26 mouse cellular contexts compared by ENCODE assay signal in the genomic region with DNA sequence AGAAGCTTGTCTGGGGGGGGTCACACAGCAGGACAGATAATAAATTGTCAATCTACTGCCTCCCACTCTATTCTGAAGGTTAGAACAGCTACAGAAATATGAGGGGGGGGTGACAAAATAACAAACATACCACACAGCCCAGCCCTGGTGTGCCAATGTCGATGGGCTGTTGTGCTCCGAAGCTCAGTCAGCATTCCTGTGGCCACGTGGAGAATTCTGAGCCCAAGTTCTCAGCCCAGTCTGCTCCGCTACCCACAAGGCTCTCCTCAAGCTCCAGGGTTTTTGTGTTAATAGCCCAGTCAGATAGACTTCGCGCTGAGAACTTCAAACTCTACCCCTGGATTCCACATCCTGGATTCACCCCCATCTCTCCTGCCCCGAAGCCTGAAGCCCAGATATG. TPM values are rescaled to one million over a fixed set of nuclear protein-coding genes. Genes with fewer than 3 reads are reported as not detected.
DNase-seq lines count a peak whose midpoint lies in the region; ATAC-seq and TF ChIP-seq lines count a peak whose summit lies in the region.
"Had no signal": no experiment of that assay in that cellular context is flagged by ENCODE, and none has a peak within 500 bp of the region (broad histone marks: within the 10 kb centered on the region; RNA-seq: fewer than 3 reads in every experiment).

No protein-coding gene starts in this region.

- H3K4me2 ChIP-seq in kidney, embryonic 14.5 days (replicated peaks; ENCODE audit: low read depth, low read length) = no peak overlapping the region
- 0 out of 2 replicates have a peak overlapping the region, but pooled peaks have one; percentile 24 for H3K4me2 ChIP-seq in liver, embryonic 16.5 days (ENCODE audit: low read depth, low read length)
- H3K4me2 ChIP-seq in liver, embryonic 11.5 days = no peak overlapping the region
- peak overlapping the region; percentile 54 for H3K4me2 ChIP-seq in liver, postnatal 0 days (ENCODE audit: low read depth, low read length)
- H3K4me2 ChIP-seq: heart, embryonic 11.5 days; hindbrain, embryonic 12.5 days; midbrain, embryonic 15.5 days; neural tube, embryonic 15.5 days; stomach, embryonic 15.5 days had no signal

- H3K36me3 ChIP-seq in kidney, embryonic 14.5 days (ENCODE audit: control insufficient read depth, insufficient read depth, low read length) = no peaks in the 10 kb centered on the region
- H3K36me3 ChIP-seq in liver, embryonic 16.5 days (ENCODE audit: control insufficient read depth, insufficient read depth) = no peaks in the 10 kb centered on the region
- no peaks in the 10 kb centered on the region for H3K36me3 ChIP-seq in liver, embryonic 11.5 days (ENCODE audit: control insufficient read depth, insufficient read depth, low read length)
- no peaks in the 10 kb centered on the region for H3K36me3 ChIP-seq in liver, postnatal 0 days (replicated peaks; ENCODE audit: insufficient read depth, low read length)
- H3K36me3 ChIP-seq: hindbrain, embryonic 12.5 days; midbrain, embryonic 15.5 days; neural tube, embryonic 15.5 days; stomach, embryonic 15.5 days had no signal

- no peak for TF ChIP-seq EP300 in liver, postnatal 0 days (IDR thresholded peaks at IDR 0.05; ENCODE audit: low read depth)

- in situ Hi-C loops in Patski (cut with MboI; ENCODE audit: low pct_unique_long_range_greater_than_20kb) = loop anchor here (10.0 kb wide), 1 partner anchor 119 kb away; no protein-coding TSS in a partner anchor

- peak; percentile 10 for DNase-seq in kidney, postnatal 10 days
- no peak for DNase-seq in liver, embryonic 11.5 days (ENCODE audit: low spot score)
- DNase-seq in Patski (ENCODE audit: low read depth, low spot score) = no peak
- no peak for DNase-seq in liver, postnatal 0 days
- no peak for DNase-seq in embryo, embryonic 10.5 days (ENCODE audit: low spot score)
- DNase-seq: adrenal gland, postnatal 10 days; cerebellum, adult 8-10 months; cerebellum, postnatal 25 days; gastrocnemius, postnatal 36 days; heart, adult 18-20 months; heart, postnatal 36 days; retina, postnatal 1 day; right cerebral cortex, postnatal 14 days had no signal

- peaks cover 10% of the 10 kb centered on the region for H3K4me1 ChIP-seq in kidney, embryonic 14.5 days (ENCODE audit: control insufficient read depth, insufficient read depth, low read length)
- H3K4me1 ChIP-seq in liver, embryonic 16.5 days (ENCODE audit: control insufficient read depth, low read depth, low read length) = no peaks in the 10 kb centered on the region; the same call in 1 of the 2 replicates
- peaks cover 4% of the 10 kb centered on the region for H3K4me1 ChIP-seq in liver, embryonic 11.5 days (replicated peaks; ENCODE audit: control insufficient read depth, insufficient read depth, low read length)
- H3K4me1 ChIP-seq in liver, postnatal 0 days (ENCODE audit: insufficient read depth) = peaks cover 8% of the 10 kb centered on the region; the same call in 1 of the 2 replicates

- ATAC-seq in kidney, embryonic 14.5 days (ENCODE audit: low FRiP score, low TSS enrichment) = no peak
- ATAC-seq in liver, embryonic 16.5 days (ENCODE audit: low read depth) = no peak
- ATAC-seq in liver, embryonic 11.5 days (replicated peaks; ENCODE audit: low FRiP score) = no peak
- ATAC-seq in Patski = peak; percentile 54
- ATAC-seq in liver, postnatal 0 days = peak; percentile 1; the same call in 1 of the 2 replicates
- ATAC-seq: CD4-positive, CD25-positive, alpha-beta regulatory T cell, adult 4 months; forebrain, embryonic 14.5 days; intestine, embryonic 16.5 days; lung, postnatal 0 days; midbrain, embryonic 15.5 days had no signal

- CTCF ChIA-PET in Patski (lab: Charles Lee) = no interaction called here

- H3K4me3 ChIP-seq in kidney, embryonic 14.5 days (ENCODE audit: low read length) = no peak overlapping the region
- no peak overlapping the region for H3K4me3 ChIP-seq in liver, embryonic 16.5 days (ENCODE audit: low read depth, low read length)
- no peak overlapping the region for H3K4me3 ChIP-seq in liver, embryonic 11.5 days (ENCODE audit: low read depth, low read length)
- H3K4me3 ChIP-seq in liver, postnatal 0 days (ENCODE audit: low read depth, low read length) = no peak overlapping the region; the same call in 1 of the 2 replicates
- H3K4me3 ChIP-seq: hindbrain, embryonic 12.5 days; midbrain, embryonic 15.5 days; neural tube, embryonic 15.5 days; stomach, embryonic 15.5 days had no signal

- 76% methylated on average over 7 of the region's 7 CpGs for WGBS in kidney, embryonic 14.5 days
- 70% methylated on average over 7 of the region's 7 CpGs for WGBS in liver, embryonic 16.5 days (ENCODE audit: insufficient replicate concordance)
- 75% methylated on average over 7 of the region's 7 CpGs for WGBS in liver, embryonic 11.5 days
- WGBS in liver, postnatal 0 days (ENCODE audit: insufficient replicate concordance) = 76% methylated on average over 7 of the region's 7 CpGs

- H3K9me3 ChIP-seq in kidney, embryonic 14.5 days (ENCODE audit: control insufficient read depth, low read length) = no peaks in the 10 kb centered on the region
- H3K9me3 ChIP-seq in liver, embryonic 16.5 days (replicated peaks; ENCODE audit: control insufficient read depth, low read length) = no peaks in the 10 kb centered on the region
- no peaks in the 10 kb centered on the region for H3K9me3 ChIP-seq in liver, embryonic 11.5 days (ENCODE audit: control insufficient read depth, low read length)
- no peaks in the 10 kb centered on the region for H3K9me3 ChIP-seq in liver, postnatal 0 days (ENCODE audit: low read length)
- H3K9me3 ChIP-seq: hindbrain, embryonic 12.5 days; midbrain, embryonic 15.5 days; neural tube, embryonic 15.5 days; stomach, embryonic 15.5 days had no signal

- peaks cover 15% of the 10 kb centered on the region for H3K27me3 ChIP-seq in kidney, embryonic 14.5 days (ENCODE audit: control insufficient read depth, insufficient read depth, low read length)
- H3K27me3 ChIP-seq in liver, embryonic 16.5 days (ENCODE audit: control insufficient read depth, insufficient read depth, low read depth, low read length) = peaks cover 41% of the 10 kb centered on the region
- H3K27me3 ChIP-seq in liver, embryonic 11.5 days (replicated peaks; ENCODE audit: control insufficient read depth, insufficient read depth, low read length) = peaks cover 40% of the 10 kb centered on the region
- no peaks in the 10 kb centered on the region for H3K27me3 ChIP-seq in Patski
- H3K27me3 ChIP-seq in liver, postnatal 0 days (ENCODE audit: insufficient read depth, low read length) = peaks cover 22% of the 10 kb centered on the region

- POLR2A ChIA-PET in Patski (lab: Charles Lee) = no interaction called here

- no peak overlapping the region for H3K9ac ChIP-seq in kidney, embryonic 14.5 days (ENCODE audit: low read depth, low read length)
- H3K9ac ChIP-seq in liver, embryonic 16.5 days (ENCODE audit: low read depth, low read length) = 0 out of 2 replicates have a peak overlapping the region, but pooled peaks have one; percentile 1
- H3K9ac ChIP-seq in liver, embryonic 11.5 days (ENCODE audit: low read depth, low read length) = no peak overlapping the region
- peak overlapping the region; percentile 51; the same call in 1 of the 2 replicates for H3K9ac ChIP-seq in liver, postnatal 0 days (replicated peaks)
- H3K9ac ChIP-seq: hindbrain, embryonic 12.5 days; liver, embryonic 14.5 days; midbrain, embryonic 15.5 days; neural tube, embryonic 15.5 days; stomach, embryonic 15.5 days had no signal

- TF ChIP-seq CTCF in Patski (IDR thresholded peaks at IDR 0.05) = no peak
- no peak for TF ChIP-seq CTCF in liver, postnatal 0 days (IDR thresholded peaks at IDR 0.05; ENCODE audit: low read depth)

- no peak overlapping the region for H3K27ac ChIP-seq in kidney, embryonic 14.5 days (ENCODE audit: low read depth, low read length)
- H3K27ac ChIP-seq in liver, embryonic 16.5 days (ENCODE audit: low read length) = peak overlapping the region; percentile 67; the same call in 1 of the 2 replicates
- H3K27ac ChIP-seq in liver, embryonic 11.5 days (ENCODE audit: low read depth, low read length) = no peak overlapping the region
- H3K27ac ChIP-seq in liver, postnatal 0 days (ENCODE audit: low read depth) = peak overlapping the region; percentile 76
- H3K27ac ChIP-seq: hindbrain, embryonic 12.5 days; liver, embryonic 14.5 days; macrophage; midbrain, embryonic 15.5 days; neural tube, embryonic 15.5 days; stomach, embryonic 15.5 days had no signal

RNA-seq across cellular contexts. Expression of a gene that starts 2.6 kb away (rescaled TPM):
- polyA plus RNA-seq in kidney, embryonic 14.5 days (2014; fragmentation: Nextera tagmentation; extraction: Ambion mirVana) = 5.9 and 10.2 TPM in 2 replicates
- 11.9 and 15.5 TPM in 2 replicates for polyA plus RNA-seq in liver, embryonic 16.5 days (2015; fragmentation: Nextera tagmentation; extraction: Ambion mirVana)
- 5.7 and 6.1 TPM in 2 replicates for polyA plus RNA-seq in liver, embryonic 11.5 days (2014; fragmentation: Nextera tagmentation; extraction: Ambion mirVana)
- polyA plus RNA-seq in Patski (2021) = 2.0 TPM
- 14.7 and 18.7 TPM in 2 replicates for polyA plus RNA-seq in liver, postnatal 0 days (2015; fragmentation: Nextera tagmentation; extraction: Ambion mirVana)
- polyA plus RNA-seq: macrophage had no signal

Comparison
In these comparisons a context has a peak if more than half of its experiments do, and no peak if none do; other contexts are left out.
1. ATAC-seq: peak in Patski (single experiment) and liver, postnatal 0 days (single experiment); none in kidney, embryonic 14.5 days (single experiment), liver, embryonic 16.5 days (single experiment) and liver, embryonic 11.5 days (single experiment).
2. H3K27ac ChIP-seq: peak in liver, embryonic 16.5 days (single experiment) and liver, postnatal 0 days (single experiment); none in kidney, embryonic 14.5 days (single experiment) and liver, embryonic 11.5 days (single experiment).
3. H3K4me2 ChIP-seq: peak in liver, embryonic 16.5 days (single experiment) and liver, postnatal 0 days (single experiment); none in kidney, embryonic 14.5 days (single experiment) and liver, embryonic 11.5 days (single experiment).
4. H3K9ac ChIP-seq: peak in liver, embryonic 16.5 days (single experiment) and liver, postnatal 0 days (single experiment); none in kidney, embryonic 14.5 days (single experiment) and liver, embryonic 11.5 days (single experiment).